Mouse (Mus musculus): ENCODE results near the gene Smim17. TPM values are rescaled to one million over a fixed set of nuclear protein-coding genes. Genes with fewer than 3 reads are reported as not detected.
"Not testable (repeated sequence)": the region's sequence is repeated elsewhere in the genome, so short reads cannot be mapped to it uniquely, and the experiment has no call there.

Smim17 gene
- 10 to 100 TPM; 12.2 to 16.6 TPM for total RNA-seq (2021)

GRCm38 (mm10) chr7:6397996-6398975 lies at the start of gene Smim17:
Gene Smim17, plus strand, starts transcription at chr7:6398715.
- peak; percentile 61 for DNase-seq
- intact Hi-C loops (cut with DNase I), result no loop called here

- DNase-seq, result no peak
- intact Hi-C loops (cut with DNase I), result no loop called here
Observed at GRCm38 (mm10) chr7:6358121-6358520, 40.4 kb upstream of the Smim17 start.

- DNase-seq, result no peak
- intact Hi-C loops (cut with DNase I), result no loop called here
Observed at GRCm38 (mm10) chr7:6358937-6359590, 39.5 kb upstream of the Smim17 start.

- DNase-seq, result no peak
- intact Hi-C loops (cut with DNase I), result loop anchor here (5.0 kb wide), 1 partner anchor 337 kb away; the partner anchor contains the start of gene Zim1
Observed at GRCm38 (mm10) chr7:6360477-6361060, 37.9 kb upstream of the Smim17 start.

GRCm38 (mm10) chr7:6361756-6362155 lies 36.8 kb upstream of the Smim17 start:
- intact Hi-C loops (cut with DNase I), result loop anchor here (5.0 kb wide), 1 partner anchor 336 kb away; the partner anchor contains the start of gene Zim1
- DNase-seq, result no peak

- intact Hi-C loops (cut with DNase I), result loop anchor here (5.0 kb wide), 1 partner anchor 335 kb away; the partner anchor contains the start of gene Zim1
- peak; percentile 99 for DNase-seq
Observed at GRCm38 (mm10) chr7:6362268-6363046, 36.1 kb upstream of the Smim17 start.

GRCm38 (mm10) chr7:6363047-6363488 lies 35.4 kb upstream of the Smim17 start, which contains the start of gene Zfp78:
Gene Zfp78, plus strand, starts transcription at chr7:6363280.
- peak; percentile 83 for DNase-seq
- intact Hi-C loops (cut with DNase I), result loop anchor here (5.0 kb wide), 1 partner anchor 334 kb away; the partner anchor contains the start of gene Zim1

GRCm38 (mm10) chr7:6364761-6365160 lies 33.8 kb upstream of the Smim17 start:
- intact Hi-C loops (cut with DNase I), result loop anchor here (5.0 kb wide), 1 partner anchor 333 kb away; the partner anchor contains the start of gene Zim1

GRCm38 (mm10) chr7:6367185-6367584 lies 31.3 kb upstream of the Smim17 start:
- no peak for DNase-seq
- intact Hi-C loops (cut with DNase I), result no loop called here

More at GRCm38 (mm10) chr7:6364761-6365160, 33.8 kb upstream of the Smim17 start:
- no peak for DNase-seq

GRCm38 (mm10) chr7:6368146-6368545 lies 30.4 kb upstream of the Smim17 start:
- intact Hi-C loops (cut with DNase I), result not testable (repeated sequence)

GRCm38 (mm10) chr7:6369460-6369859 lies 29.1 kb upstream of the Smim17 start:
- no peak for DNase-seq
- intact Hi-C loops (cut with DNase I), result no loop called here

More at GRCm38 (mm10) chr7:6368146-6368545, 30.4 kb upstream of the Smim17 start:
- not testable (repeated sequence) for DNase-seq

GRCm38 (mm10) chr7:6372993-6373392 lies 25.5 kb upstream of the Smim17 start:
- intact Hi-C loops (cut with DNase I), result no loop called here
- no peak for DNase-seq

GRCm38 (mm10) chr7:6378441-6378840 lies 20.1 kb upstream of the Smim17 start:
- DNase-seq, result no peak
- intact Hi-C loops (cut with DNase I), result no loop called here

GRCm38 (mm10) chr7:6381431-6381830 lies 17.1 kb upstream of the Smim17 start:
- intact Hi-C loops (cut with DNase I), result no loop called here
- no peak for DNase-seq

GRCm38 (mm10) chr7:6383044-6383455 lies 15.5 kb upstream of the Smim17 start, which contains the start of gene Zfp28:
Gene Zfp28, plus strand, starts transcription at chr7:6383295.
- intact Hi-C loops (cut with DNase I), result no loop called here
- DNase-seq, result peak; percentile 97

- intact Hi-C loops (cut with DNase I), result no loop called here
- DNase-seq, result no peak
Observed at GRCm38 (mm10) chr7:6384011-6384410, 14.5 kb upstream of the Smim17 start.

- intact Hi-C loops (cut with DNase I), result no loop called here
Observed at GRCm38 (mm10) chr7:6386995-6387394, 11.5 kb upstream of the Smim17 start.

GRCm38 (mm10) chr7:6388971-6389370 lies 9.5 kb upstream of the Smim17 start:
- intact Hi-C loops (cut with DNase I), result no loop called here

More at GRCm38 (mm10) chr7:6386995-6387394, 11.5 kb upstream of the Smim17 start:
- no peak for DNase-seq

GRCm38 (mm10) chr7:6389449-6389848 lies 9.1 kb upstream of the Smim17 start:
- intact Hi-C loops (cut with DNase I), result no loop called here
- DNase-seq, result no peak

More at GRCm38 (mm10) chr7:6388971-6389370, 9.5 kb upstream of the Smim17 start:
- no peak for DNase-seq

- peak; percentile 80 for DNase-seq
- intact Hi-C loops (cut with DNase I), result no loop called here
Observed at GRCm38 (mm10) chr7:6410043-6410442, 11.5 kb downstream of the Smim17 start, which contains the start of gene Gm20715. Gene Gm20715, plus strand, starts transcription at chr7:6410277.

All from left cerebral cortex, postnatal 4 days (tissue).